Mouse (Mus musculus) heart, embryonic 16.5 days (tissue): Measurements from ENCODE around the gene Ccdc97. TPM values are rescaled to one million over a fixed set of nuclear protein-coding genes. Genes with fewer than 3 reads are reported as not detected.
A peak's percentile ranks its signal among the peaks of the same experiment; 100 is the strongest.

Experiments used
- ATAC-seq: fragments of 200-750 bp; cut with Nextera tagmentation; replicated peaks from 2 replicates; pipeline ENCODE4 v1.8.0; 2017; ENCODE audit warnings: moderate number of reproducible peaks; ENCODE audit not compliant: insufficient read depth, low FRiP score; ENCODE audit errors: extremely low read depth
- H3K27ac ChIP-seq: fragments of 300-500 bp; sonication (generic); 2 replicates; pipeline ENCODE4 v1.5.1; 2014; ENCODE audit warnings: mild to moderate bottlenecking, low read length, control low read depth, moderate library complexity
- H3K27me3 ChIP-seq: fragments of 300-500 bp; sonication (generic); 2 replicates; pipeline ENCODE4 v1.6.1; 2014; ENCODE audit warnings: low read length, mixed read lengths; ENCODE audit not compliant: control insufficient read depth, insufficient read depth
- H3K36me3 ChIP-seq: fragments of 300-500 bp; sonication (generic); 2 replicates; pipeline ENCODE4 v1.6.1; 2014; ENCODE audit not compliant: control insufficient read depth, insufficient read depth
- H3K4me1 ChIP-seq: fragments of 300-500 bp; sonication (generic); 2 replicates; pipeline ENCODE4 v1.6.1; 2014; ENCODE audit warnings: low read length, mixed read lengths; ENCODE audit not compliant: control insufficient read depth, insufficient read depth
- H3K4me2 ChIP-seq: fragments of 300-500 bp; sonication (generic); 2 replicates; pipeline ENCODE4 v1.6.1; 2014; ENCODE audit warnings: low read depth, mild to moderate bottlenecking, control low read depth, low read length
- H3K4me3 ChIP-seq: fragments of 300-500 bp; sonication (generic); 2 replicates; pipeline ENCODE4 v1.5.1; 2014; ENCODE audit warnings: mild to moderate bottlenecking, control low read depth, low read length
- H3K9ac ChIP-seq: fragments of 300-500 bp; sonication (generic); 2 replicates; pipeline ENCODE4 v1.6.1; 2014; ENCODE audit warnings: low read length, control low read depth
- H3K9me3 ChIP-seq: fragments of 300-500 bp; sonication (generic); replicated peaks from 2 replicates; pipeline ENCODE4 v1.6.1; 2016; ENCODE audit warnings: low read length; ENCODE audit not compliant: control insufficient read depth
- WGBS: fragments of 180-500 bp; shearing (Covaris S2); extraction: QIAGEN DNeasy Blood & Tissue Kit; methylation state at CpG from one replicate; pipeline ENCODE4 v1.1.7; 2014; 5-methylcytosine and 5-hydroxymethylcytosine counted together
- polyA plus RNA-seq: library from polyadenylated mRNA; unstranded; fragments of >200 nt; fragmentation: Nextera tagmentation; extraction: Ambion mirVana; gene quantifications from 2 replicates; pipeline ENCODE4 v1.2.1, GENCODE M21; 2015

Ccdc97 gene
- polyA plus RNA-seq, 1 experiment from 2014 or later, result 23.0 TPM

GRCm38 (mm10) chr7:25680514-25681258, 38.2 kb downstream of the Ccdc97 start, which contains the start of gene B9d2:
B9d2 (plus strand) TSS chr7:25680780.
- peak; percentile 93 for ATAC-seq
- Histone ChIP-seq H3K4me2 (peak within 1 kb of the TSS; percentile 84), H3K4me1 (peaks cover 24% of the 10 kb centered on the region), H3K9me3 (no peaks in the 10 kb centered on the region), H3K4me3 (peak within 1 kb of the TSS; percentile 75), H3K27ac (peak within 1 kb of the TSS; percentile 90), H3K36me3 (no peaks in the 10 kb centered on the region), H3K9ac (peak within 1 kb of the TSS; percentile 75), H3K27me3 (peaks cover under 1% of the 10 kb centered on the region; the same call in 1 of the 2 replicates)
- WGBS, result under 1% methylated on average over 46 of the region's 46 CpGs

- H3K36me3 ChIP-seq, result no peaks in the 10 kb centered on the region
- ATAC-seq, result no peak
- H3K27me3 ChIP-seq, result peaks cover 7% of the 10 kb centered on the region
- 4% methylated on average over 6 of the region's 6 CpGs for WGBS
- H3K9me3 ChIP-seq, result no peaks in the 10 kb centered on the region
- peaks cover 30% of the 10 kb centered on the region for H3K4me1 ChIP-seq
- H3K9ac ChIP-seq, result peak overlapping the region; percentile 75
- peak overlapping the region; percentile 90 for H3K27ac ChIP-seq
- peak overlapping the region; percentile 84 for H3K4me2 ChIP-seq
- peak overlapping the region; percentile 75 for H3K4me3 ChIP-seq
These were observed 38.9 kb downstream of the Ccdc97 start for GRCm38 (mm10) chr7:25679971-25680370.

- peaks cover 31% of the 10 kb centered on the region for H3K4me1 ChIP-seq
- H3K9me3 ChIP-seq, result no peaks in the 10 kb centered on the region
These were observed 41.9 kb downstream of the Ccdc97 start for GRCm38 (mm10) chr7:25677013-25677412.

GRCm38 (mm10) chr7:25676085-25676781, 42.7 kb downstream of the Ccdc97 start:
- Histone ChIP-seq H3K27me3 (peaks cover 22% of the 10 kb centered on the region), H3K9me3 (no peaks in the 10 kb centered on the region), H3K4me3 (no peak overlapping the region), H3K27ac (peak overlapping the region; percentile 42), H3K36me3 (no peaks in the 10 kb centered on the region), H3K9ac (no peak overlapping the region), H3K4me1 (peaks cover 31% of the 10 kb centered on the region), H3K4me2 (no peak overlapping the region)
- WGBS, result 39% methylated on average over 15 of the region's 15 CpGs
- peak; percentile 11; the same call in 1 of the 2 replicates for ATAC-seq

More at GRCm38 (mm10) chr7:25677013-25677412, 41.9 kb downstream of the Ccdc97 start:
- H3K4me3 ChIP-seq, result no peak overlapping the region
- peaks cover 22% of the 10 kb centered on the region for H3K27me3 ChIP-seq
- peak overlapping the region; percentile 42; the same call in 1 of the 2 replicates for H3K27ac ChIP-seq
- no peak for ATAC-seq
- 89% methylated on average over 7 of the region's 7 CpGs for WGBS
- no peak overlapping the region for H3K9ac ChIP-seq
- H3K4me2 ChIP-seq, result no peak overlapping the region
- no peaks in the 10 kb centered on the region for H3K36me3 ChIP-seq

GRCm38 (mm10) chr7:25675405-25675804, 43.5 kb downstream of the Ccdc97 start:
- no peaks in the 10 kb centered on the region for H3K36me3 ChIP-seq
- H3K9ac ChIP-seq, result no peak overlapping the region
- WGBS, result 39% methylated on average over 6 of the region's 6 CpGs
- H3K4me3 ChIP-seq, result no peak overlapping the region; the same call in 1 of the 2 replicates
- H3K4me1 ChIP-seq, result peaks cover 30% of the 10 kb centered on the region
- H3K27ac ChIP-seq, result no peak overlapping the region
- peaks cover 22% of the 10 kb centered on the region for H3K27me3 ChIP-seq
- peak overlapping the region; percentile 75 for H3K4me2 ChIP-seq
- H3K9me3 ChIP-seq, result no peaks in the 10 kb centered on the region
- ATAC-seq, result no peak

GRCm38 (mm10) chr7:25674719-25675300, 44.1 kb downstream of the Ccdc97 start, which contains the start of gene Tmem91:
Tmem91 (minus strand) TSS chr7:25675166.
- Histone ChIP-seq H3K9me3 (no peaks in the 10 kb centered on the region), H3K4me3 (peak within 1 kb of the TSS; percentile 46), H3K9ac (peak within 1 kb of the TSS; percentile 53), H3K4me1 (peaks cover 25% of the 10 kb centered on the region), H3K4me2 (peak within 1 kb of the TSS; percentile 75), H3K27ac (no peak within 1 kb of the TSS), H3K27me3 (peaks cover 22% of the 10 kb centered on the region), H3K36me3 (no peaks in the 10 kb centered on the region)
- ATAC-seq, result no peak
- WGBS, result 3% methylated on average over 29 of the region's 29 CpGs

GRCm38 (mm10) chr7:25674297-25674696, 44.6 kb downstream of the Ccdc97 start:
- Histone ChIP-seq H3K27me3 (peaks cover 22% of the 10 kb centered on the region), H3K9ac (no peak overlapping the region), H3K4me1 (peaks cover 25% of the 10 kb centered on the region), H3K4me3 (peak overlapping the region; percentile 46), H3K27ac (no peak overlapping the region), H3K4me2 (peak overlapping the region; percentile 75), H3K36me3 (no peaks in the 10 kb centered on the region), H3K9me3 (no peaks in the 10 kb centered on the region)
- ATAC-seq, result no peak
- 28% methylated on average over 9 of the region's 9 CpGs for WGBS

GRCm38 (mm10) chr7:25672442-25672841, 46.4 kb downstream of the Ccdc97 start:
- Histone ChIP-seq H3K4me3 (no peak overlapping the region), H3K4me2 (no peak overlapping the region), H3K9ac (no peak overlapping the region), H3K27me3 (peaks cover 22% of the 10 kb centered on the region), H3K9me3 (no peaks in the 10 kb centered on the region), H3K27ac (no peak overlapping the region), H3K36me3 (0 out of 2 replicates have a peak, but pooled peaks cover 3% of the 10 kb centered on the region), H3K4me1 (peaks cover 25% of the 10 kb centered on the region)
- WGBS, result 47% methylated on average over 4 of the region's 4 CpGs
- no peak for ATAC-seq
